Mouse (Mus musculus): ENCODE results near the gene Pcf11.

Pcf11 gene

DNA sequence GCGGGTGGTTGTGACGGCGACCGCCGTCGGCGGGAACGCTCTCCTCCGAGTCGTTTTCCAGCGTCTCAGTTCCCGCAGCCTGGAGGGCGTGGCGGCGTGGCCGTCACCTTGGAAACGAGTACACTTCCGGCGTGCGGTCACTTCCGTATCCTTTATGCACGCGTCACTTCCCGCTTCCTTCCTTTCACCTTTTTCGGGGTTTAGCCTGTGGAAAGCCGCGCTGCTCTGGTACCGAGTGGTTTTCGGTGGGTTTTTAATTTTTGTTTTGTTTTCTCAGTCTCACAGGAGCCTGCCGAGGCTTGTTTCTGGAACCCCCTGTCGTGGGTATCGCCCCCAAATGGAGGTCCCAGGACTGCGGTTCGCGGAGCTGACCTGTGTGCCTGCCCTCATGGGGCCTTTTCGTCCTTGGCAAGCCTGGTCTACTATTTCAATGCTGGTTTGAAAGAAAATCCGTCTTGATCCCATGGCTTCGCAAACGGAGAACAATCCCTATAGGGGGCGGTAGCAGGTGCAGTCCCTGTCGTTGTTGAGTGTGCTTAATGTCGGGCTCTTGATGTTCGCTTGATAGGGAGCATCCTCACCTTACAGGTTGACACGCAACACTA is 32.6 kb downstream of the Pcf11 start, which contains the start of gene Ankrd42:
Ankrd42 (minus strand) TSS at position 122 of the 605 bp plus-strand sequence.
- peak; percentile 57 for DNase-seq (ENCODE audit: low spot score)

DNA sequence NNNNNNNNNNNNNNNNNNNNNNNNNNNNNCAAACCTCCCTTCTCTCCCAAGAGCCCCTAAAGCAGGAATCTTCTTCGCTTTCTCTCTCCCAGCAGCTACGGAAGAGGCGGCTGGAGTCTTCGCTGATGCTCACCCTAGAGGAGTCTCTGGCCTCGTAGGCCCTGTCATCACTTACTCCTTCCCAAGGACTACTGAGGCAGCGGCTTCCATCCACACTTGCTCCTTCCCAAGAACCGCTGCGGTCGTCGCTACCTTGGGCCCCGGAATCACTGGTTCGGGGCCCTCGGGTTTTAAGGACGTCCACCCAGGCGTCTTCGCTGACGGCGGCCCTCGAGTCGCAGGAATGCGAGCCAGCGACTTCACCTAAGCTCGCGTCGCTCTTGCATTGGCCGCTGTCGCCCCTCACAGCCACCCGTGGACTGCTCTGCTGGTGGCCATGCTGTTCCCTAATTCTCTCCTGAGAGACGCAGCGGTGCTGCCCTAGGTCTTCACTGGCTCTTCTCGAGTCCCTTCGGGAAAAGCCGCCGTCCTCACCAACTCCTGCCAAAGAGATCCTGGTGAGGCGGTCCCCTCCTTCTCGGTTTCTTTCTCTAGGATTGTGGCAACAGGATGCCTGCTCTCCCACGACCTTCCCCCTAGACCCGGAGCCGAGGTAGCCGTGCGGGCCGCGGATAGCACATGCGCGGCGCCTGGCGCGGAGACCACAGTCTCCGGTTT is 33.3 kb downstream of the Pcf11 start:
- no peak for DNase-seq (ENCODE audit: low spot score)

DNA sequence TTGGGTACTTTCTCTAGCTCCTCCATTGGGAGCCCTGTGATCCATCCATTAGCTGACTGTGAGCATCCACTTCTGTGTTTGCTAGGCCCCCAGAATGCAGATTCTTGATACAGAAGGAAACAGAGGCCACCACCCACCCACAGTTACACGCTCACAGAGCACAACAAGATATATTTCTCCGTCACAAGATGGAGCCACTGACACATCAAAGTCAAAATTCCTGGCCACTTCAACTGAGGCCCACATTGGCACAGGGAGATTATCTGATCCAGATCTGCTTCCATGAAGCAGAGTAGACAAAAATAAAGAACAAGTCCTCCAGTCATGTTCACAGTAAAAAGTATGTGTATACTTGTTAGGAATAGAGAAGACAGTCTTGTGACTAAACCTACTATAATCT is 39.6 kb downstream of the Pcf11 start:
- no peak for DNase-seq (ENCODE audit: low spot score)

DNA sequence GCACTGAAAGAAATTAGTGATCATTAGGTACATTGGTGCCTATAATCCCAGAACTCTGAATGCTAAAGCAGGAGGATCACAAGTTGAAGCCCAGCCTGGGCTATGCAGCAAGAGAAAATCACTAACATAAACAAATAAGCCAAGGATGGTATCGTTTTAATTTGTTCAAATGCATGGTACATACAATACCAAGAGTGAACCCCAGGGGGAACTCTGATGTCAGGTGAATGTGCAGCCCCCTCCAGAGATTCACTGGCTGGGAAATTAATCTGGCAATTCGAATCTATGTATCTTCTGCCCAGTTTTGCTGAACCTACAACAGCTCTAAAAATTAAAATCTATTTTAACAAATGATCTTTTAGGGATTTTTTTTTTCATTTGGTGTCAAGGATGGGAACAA is 45.2 kb downstream of the Pcf11 start:
- DNase-seq (ENCODE audit: low spot score), result no peak

DNA sequence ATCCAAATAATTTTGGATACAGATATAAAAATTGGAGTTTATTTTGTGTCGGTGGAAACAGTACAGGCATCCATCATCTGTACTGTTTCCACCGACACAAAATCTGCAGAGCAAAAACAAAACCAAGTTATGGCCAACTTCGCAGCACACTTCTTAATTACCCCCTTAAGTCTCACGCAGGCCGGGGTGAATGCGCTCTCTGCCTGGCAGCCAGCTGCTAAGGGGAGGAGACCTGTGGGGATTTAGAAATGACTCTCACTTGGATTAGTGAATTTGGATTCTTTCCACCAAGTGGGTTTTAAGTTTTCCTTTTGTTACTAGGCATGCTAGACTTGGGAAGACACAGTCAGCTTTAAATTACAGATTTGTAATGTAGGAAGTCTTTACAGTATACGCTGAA is 58.9 kb downstream of the Pcf11 start:
- no peak for DNase-seq (ENCODE audit: low spot score)

DNA sequence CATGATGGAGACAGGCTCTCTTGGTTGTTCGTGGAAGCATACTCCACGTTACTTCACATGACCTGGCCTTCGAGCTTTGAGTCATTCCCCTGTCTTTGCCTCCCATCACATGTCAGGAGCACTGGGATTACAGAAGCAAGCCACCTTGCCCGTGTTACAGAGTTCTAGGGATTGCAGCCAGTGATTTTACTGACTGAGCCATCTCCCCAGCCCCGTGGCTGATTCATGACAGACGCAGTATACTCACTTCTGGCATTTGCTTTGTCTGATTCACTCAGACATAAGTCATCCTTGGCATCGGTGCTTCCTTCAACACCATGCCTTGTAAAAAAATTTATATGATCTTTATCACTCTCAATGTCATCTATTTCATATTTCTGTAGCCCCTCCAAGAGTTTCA is 64.8 kb downstream of the Pcf11 start:
- DNase-seq (ENCODE audit: low spot score), result no peak
